Mouse (Mus musculus) cerebellum, adult 9-11 months (tissue): ENCODE measurements around the gene Kif19a.
A peak's percentile ranks its signal among the peaks of the same experiment; 100 is the strongest.

Experiments
- DNase-seq: peaks from one replicate; pipeline ENCODE4 v3.0.0; 2022

The Kif19a gene

GRCm38 (mm10) chr11:114809371-114809770, 44.2 kb downstream of the Kif19a start:
- no peak for DNase-seq

GRCm38 (mm10) chr11:114810344-114810743, 45.2 kb downstream of the Kif19a start:
- no peak for DNase-seq

- peak; percentile 91 for DNase-seq
These were observed 47.6 kb downstream of the Kif19a start for GRCm38 (mm10) chr11:114812731-114813240.

- DNase-seq, result no peak
These were observed 49.8 kb downstream of the Kif19a start for GRCm38 (mm10) chr11:114814873-114815592.

- no peak for DNase-seq
These were observed 51.7 kb downstream of the Kif19a start for GRCm38 (mm10) chr11:114816934-114817333.

- no peak for DNase-seq
These were observed 53.0 kb downstream of the Kif19a start for GRCm38 (mm10) chr11:114818185-114818584.

GRCm38 (mm10) chr11:114819110-114819509, 53.9 kb downstream of the Kif19a start:
- DNase-seq, result no peak

- DNase-seq, result no peak
These were observed 55.3 kb downstream of the Kif19a start for GRCm38 (mm10) chr11:114820444-114820843.

- DNase-seq, result no peak
These were observed 56.1 kb downstream of the Kif19a start for GRCm38 (mm10) chr11:114821325-114821724.

- peak; percentile 90 for DNase-seq
These were observed 57.5 kb downstream of the Kif19a start for GRCm38 (mm10) chr11:114822727-114823126.

- peak; percentile 50 for DNase-seq
These were observed 58.1 kb downstream of the Kif19a start for GRCm38 (mm10) chr11:114823199-114823725.

GRCm38 (mm10) chr11:114826686-114827085, 61.5 kb downstream of the Kif19a start:
- DNase-seq, result no peak

- DNase-seq, result peak; percentile 98
These were observed 64.6 kb downstream of the Kif19a start for GRCm38 (mm10) chr11:114829499-114830432.

- DNase-seq, result no peak
These were observed 65.2 kb downstream of the Kif19a start for GRCm38 (mm10) chr11:114830433-114830773.

GRCm38 (mm10) chr11:114833166-114833565, 68.0 kb downstream of the Kif19a start:
- DNase-seq, result no peak
